Mouse (Mus musculus) MEL (cell line): ENCODE data around the gene Fgfr2. TPM values are rescaled to one million over a fixed set of nuclear protein-coding genes. Genes with fewer than 3 reads are reported as not detected.

ENCODE experiments used
- DNase-seq: peaks from one replicate; pipeline ENCODE4 v3.0.0; 2011; ENCODE audit warnings: low read depth, low spot score
- H3K27ac ChIP-seq: 2 replicates; pipeline ENCODE4 v1.5.1; 2012; ENCODE audit warnings: low read depth, mild to moderate bottlenecking, control low read depth, low read length, moderate library complexity; ENCODE audit not compliant: control insufficient read depth
- H3K27me3 ChIP-seq, 2 experiments: fragments of 150-350 bp in 1 of 2; sonication (generic) in 1 of 2; 2 replicates each; pipeline ENCODE4 v1.6.1; 2012; ENCODE audit warnings: low read length in 2 of 2, mild to moderate bottlenecking in 2 of 2, improper control_type of control experiment in 1 of 2, moderate library complexity in 1 of 2; ENCODE audit not compliant: insufficient read depth in 2 of 2, control insufficient read depth in 1 of 2
- H3K36me3 ChIP-seq, 2 experiments: 2 replicates each; pipeline ENCODE4 v1.6.1; 2012 to 2014; ENCODE audit warnings: low read length in 2 of 2, improper control_type of control experiment in 1 of 2, inconsistent platforms in 1 of 2, mild to moderate bottlenecking in 1 of 2; ENCODE audit not compliant: insufficient read depth in 2 of 2, control insufficient read depth in 1 of 2
- H3K4me1 ChIP-seq, 2 experiments: fragments of 150-350 bp in 1 of 2; sonication (generic) in 1 of 2; 2 replicates each; pipeline ENCODE4 v1.6.1; 2012; ENCODE audit warnings: low read length in 2 of 2, improper control_type of control experiment in 1 of 2, mild to moderate bottlenecking in 1 of 2; ENCODE audit not compliant: insufficient read depth in 2 of 2, control insufficient read depth in 1 of 2
- H3K4me3 ChIP-seq, 2 experiments: fragments of 150-350 bp in 1 of 2; sonication (generic) in 1 of 2; 2 replicates each; pipeline ENCODE4 v1.5.1; 2012; ENCODE audit warnings: low read depth in 2 of 2, low read length in 2 of 2, mild to moderate bottlenecking in 2 of 2, moderate library complexity in 2 of 2, control low read depth in 1 of 2, improper control_type of control experiment in 1 of 2; ENCODE audit not compliant: control insufficient read depth in 1 of 2, insufficient read depth in 1 of 2
- H3K79me2 ChIP-seq: 2 replicates; pipeline ENCODE4 v1.6.1; 2012; ENCODE audit warnings: mild to moderate bottlenecking, low read length, moderate library complexity; ENCODE audit not compliant: control insufficient read depth, poor library complexity, insufficient read depth
- H3K9ac ChIP-seq: 2 replicates; pipeline ENCODE4 v1.6.1; 2012; ENCODE audit warnings: low read depth, mild to moderate bottlenecking, control low read depth, low read length, moderate library complexity; ENCODE audit not compliant: control insufficient read depth, poor library complexity, severe bottlenecking
- H3K9me3 ChIP-seq: fragments of 150-350 bp; sonication (generic); replicated peaks from 2 replicates; pipeline ENCODE4 v1.6.1; 2012; ENCODE audit warnings: mild to moderate bottlenecking, low read length, improper control_type of control experiment, moderate library complexity; ENCODE audit not compliant: insufficient read depth
- BHLHE40 ChIP-seq: IDR thresholded peaks from 2 replicates; pipeline ENCODE4 v1.6.1; 2012; ENCODE audit warnings: low read depth, mild to moderate bottlenecking, inconsistent platforms, low read length, improper control_type of control experiment, borderline replicate concordance
- CTCF ChIP-seq, 3 experiments: IDR thresholded peaks in 2 of 3; conservative IDR thresholded peaks in 1 of 3; 2 replicates each; pipeline ENCODE4 v1.5.1; 2011 to 2012; ENCODE audit warnings: low read length in 3 of 3, low read depth in 2 of 3, mild to moderate bottlenecking in 2 of 3, improper control_type of control experiment in 1 of 3, inconsistent platforms in 1 of 3, mixed read lengths in 1 of 3, moderate library complexity in 1 of 3; ENCODE audit not compliant: control insufficient read depth in 1 of 3, insufficient read depth in 1 of 3, poor library complexity in 1 of 3, severe bottlenecking in 1 of 3
- EP300 ChIP-seq, 2 experiments: IDR thresholded peaks; 2 replicates each; pipeline ENCODE4 v1.6.1; 2011; ENCODE audit warnings: improper control_type of control experiment in 2 of 2, low read length in 2 of 2, low read depth in 1 of 2, mild to moderate bottlenecking in 1 of 2
- GABPA ChIP-seq: IDR thresholded peaks from 2 replicates; pipeline ENCODE4 v1.6.1; 2012; ENCODE audit warnings: low read depth, mild to moderate bottlenecking, inconsistent platforms, low read length, improper control_type of control experiment, moderate library complexity
- JUND ChIP-seq: IDR thresholded peaks from 2 replicates; pipeline ENCODE4 v1.6.1; 2011; ENCODE audit warnings: low read depth, mild to moderate bottlenecking, improper control_type of control experiment, low read length
- MAFK ChIP-seq: IDR thresholded peaks from 2 replicates; pipeline ENCODE4 v1.6.1; 2011; ENCODE audit warnings: low read depth, mild to moderate bottlenecking, low read length, improper control_type of control experiment, borderline replicate concordance
- MAX ChIP-seq: IDR thresholded peaks from 2 replicates; pipeline ENCODE4 v1.6.1; 2011; ENCODE audit warnings: low read length, improper control_type of control experiment
- MAZ ChIP-seq: IDR thresholded peaks from 2 replicates; pipeline ENCODE4 v1.6.1; 2012; ENCODE audit warnings: low read depth, mild to moderate bottlenecking, inconsistent platforms, low read length, improper control_type of control experiment
- MEF2A ChIP-seq: IDR thresholded peaks from 2 replicates; pipeline ENCODE4 v1.6.1; 2014; ENCODE audit warnings: low read depth, mild to moderate bottlenecking, inconsistent platforms, low read length, improper control_type of control experiment; ENCODE audit not compliant: poor library complexity, insufficient replicate concordance, severe bottlenecking; ENCODE audit errors: extremely low read depth
- MXI1 ChIP-seq: IDR thresholded peaks from 2 replicates; pipeline ENCODE4 v1.6.1; 2011; ENCODE audit warnings: mild to moderate bottlenecking, low read depth, low read length, improper control_type of control experiment
- MYB ChIP-seq: IDR thresholded peaks from 2 replicates; pipeline ENCODE4 v1.6.1; 2011; ENCODE audit warnings: mild to moderate bottlenecking, low read depth, low read length, improper control_type of control experiment
- MYC ChIP-seq: IDR thresholded peaks from 2 replicates; pipeline ENCODE4 v1.6.1; 2011; ENCODE audit warnings: low read depth, mild to moderate bottlenecking, low read length, improper control_type of control experiment, moderate library complexity
- NELFE ChIP-seq: IDR thresholded peaks from 2 replicates; pipeline ENCODE4 v1.6.1; 2011; ENCODE audit warnings: low read depth, low read length, improper control_type of control experiment
- NRF1 ChIP-seq: IDR thresholded peaks from 2 replicates; pipeline ENCODE4 v1.6.1; 2014; ENCODE audit warnings: low read depth, mild to moderate bottlenecking, inconsistent platforms, low read length, improper control_type of control experiment, moderate library complexity; ENCODE audit not compliant: poor library complexity, insufficient read depth, severe bottlenecking
- POLR2A ChIP-seq, 2 experiments: IDR thresholded peaks; 2 replicates each; pipeline ENCODE4 v1.6.1; 2011 to 2012; ENCODE audit warnings: low read length in 2 of 2, mild to moderate bottlenecking in 2 of 2, control low read depth in 1 of 2, improper control_type of control experiment in 1 of 2, low read depth in 1 of 2, moderate library complexity in 1 of 2; ENCODE audit not compliant: control insufficient read depth in 1 of 2, insufficient read depth in 1 of 2, poor library complexity in 1 of 2
- POLR2AphosphoS2 ChIP-seq: IDR thresholded peaks from 2 replicates; pipeline ENCODE4 v1.6.1; 2011; ENCODE audit warnings: low read length, improper control_type of control experiment
- POLR2AphosphoS5 ChIP-seq: IDR thresholded peaks from 2 replicates; pipeline ENCODE4 v1.6.1; 2012; ENCODE audit warnings: low read depth, borderline replicate concordance, mild to moderate bottlenecking, inconsistent platforms, low read length, moderate library complexity, mixed read lengths
- SIN3A ChIP-seq: IDR thresholded peaks from 2 replicates; pipeline ENCODE4 v1.6.1; 2012; ENCODE audit warnings: low read length, improper control_type of control experiment, inconsistent platforms
- SMC3 ChIP-seq: IDR thresholded peaks from 2 replicates; pipeline ENCODE4 v1.6.1; 2011; ENCODE audit warnings: low read depth, low read length, improper control_type of control experiment
- TAL1 ChIP-seq: IDR thresholded peaks from 2 replicates; pipeline ENCODE4 v1.6.1; 2012; ENCODE audit warnings: mild to moderate bottlenecking, inconsistent platforms, low read length, moderate library complexity, mixed read lengths
- TBP ChIP-seq: IDR thresholded peaks from 2 replicates; pipeline ENCODE4 v1.8.0; 2011; ENCODE audit warnings: low read depth, low read length, improper control_type of control experiment
- UBTF ChIP-seq: IDR thresholded peaks from 2 replicates; pipeline ENCODE4 v1.6.1; 2012; ENCODE audit warnings: low read depth, mild to moderate bottlenecking, inconsistent platforms, low read length, improper control_type of control experiment, moderate library complexity, borderline replicate concordance; ENCODE audit not compliant: insufficient read depth
- USF1 ChIP-seq: IDR thresholded peaks from 2 replicates; pipeline ENCODE4 v1.6.1; 2014; ENCODE audit warnings: low read depth, mild to moderate bottlenecking, inconsistent platforms, low read length, improper control_type of control experiment, moderate library complexity
- ZC3H11A ChIP-seq: IDR thresholded peaks from 2 replicates; pipeline ENCODE4 v1.6.1; 2012; ENCODE audit warnings: low read depth, mild to moderate bottlenecking, inconsistent platforms, low read length, improper control_type of control experiment
- polyA plus RNA-seq, 2 experiments: library from polyadenylated mRNA; stranded (reverse) in 1 of 2; unstranded in 1 of 2; fragments of >175 nt in 1 of 2; fragments of >200 nt in 1 of 2; gene quantifications; 2 replicates each; pipeline versions ENCODE4 v1.2.1 to v1.2.4; 2012; ENCODE audit warnings: low replicate concordance in 2 of 2, low read depth in 1 of 2; ENCODE audit not compliant: insufficient read length in 2 of 2, insufficient read depth in 1 of 2, missing spikeins in 1 of 2
- total RNA-seq: library from RNA; depleted of rRNA; stranded (reverse); fragments of 300-350 nt; gene quantifications from 2 replicates; pipeline ENCODE4 v1.2.3, GENCODE M21; 2012

Gene Fgfr2
- total and polyA plus RNA-seq, 3 experiments: not detected

- Histone ChIP-seq H3K4me1 (no peaks in the 10 kb centered on the region), H3K27me3 (no peaks in the 10 kb centered on the region), H3K79me2 (no peaks in the 10 kb centered on the region), H3K27ac (no peak overlapping the region), H3K36me3 (no peaks in the 10 kb centered on the region), H3K4me3 (no peak overlapping the region), H3K9me3 (no peaks in the 10 kb centered on the region), H3K9ac (no peak overlapping the region)
- TF ChIP-seq TAL1 (no peak), MAX (no peak), MEF2A (no peak), MAFK (no peak), MXI1 (no peak), BHLHE40 (no peak), ZC3H11A (no peak), POLR2AphosphoS2 (no peak), TBP (no peak), EP300 (IDR thresholded peaks at IDR 0.05; ENCODE audit: low read depth in 1 of 2, low read length in 2 of 2) (no peak), MYB (no peak)
- DNase-seq: no peak
Measured at GRCm38 (mm10) chr7:130316294-130316693, 2806.9 kb downstream of the Fgfr2 start.

- DNase-seq: no peak
- Histone ChIP-seq H3K4me3 (no peak overlapping the region), H3K9me3 (no peaks in the 10 kb centered on the region), H3K9ac (no peak overlapping the region), H3K36me3 (no peaks in the 10 kb centered on the region), H3K79me2 (no peaks in the 10 kb centered on the region), H3K27me3 (no peaks in the 10 kb centered on the region), H3K4me1 (no peaks in the 10 kb centered on the region), H3K27ac (no peak overlapping the region)
- TF ChIP-seq NELFE: no peak
- TF ChIP-seq POLR2A (IDR thresholded peaks at IDR 0.05; ENCODE audit: control insufficient read depth in 1 of 2, insufficient read depth in 1 of 2, low read depth in 1 of 2, low read length in 2 of 2, poor library complexity in 1 of 2): no peak
- no peak for TF ChIP-seq MAFK
- no peak for TF ChIP-seq CTCF (IDR thresholded peaks at IDR 0.05 in 2 of 3, conservative IDR thresholded peaks at IDR 0.05 in 1 of 3; ENCODE audit: control insufficient read depth in 1 of 3, insufficient read depth in 1 of 3, low read depth in 2 of 3, low read length in 3 of 3, poor library complexity in 1 of 3, severe bottlenecking in 1 of 3)
- TF ChIP-seq UBTF: no peak
- TF ChIP-seq BHLHE40: no peak
- TF ChIP-seq GABPA: no peak
Measured at GRCm38 (mm10) chr7:130315221-130315620, 2807.9 kb downstream of the Fgfr2 start.

GRCm38 (mm10) chr7:130314658-130315057 lies 2808.5 kb downstream of the Fgfr2 start:
- H3K79me2 ChIP-seq: no peaks in the 10 kb centered on the region
- no peak for DNase-seq
- no peaks in the 10 kb centered on the region for H3K27me3 ChIP-seq
- TF ChIP-seq SIN3A: no peak
- no peak for TF ChIP-seq BHLHE40
- TF ChIP-seq POLR2A (IDR thresholded peaks at IDR 0.05; ENCODE audit: control insufficient read depth in 1 of 2, insufficient read depth in 1 of 2, low read depth in 1 of 2, low read length in 2 of 2, poor library complexity in 1 of 2): no peak
- TF ChIP-seq MAZ: no peak
- no peak for TF ChIP-seq JUND
- no peak for TF ChIP-seq NELFE
- no peak for TF ChIP-seq MYC
- no peak for TF ChIP-seq MXI1
- no peak for TF ChIP-seq USF1
- no peak for TF ChIP-seq POLR2AphosphoS2
- no peak for TF ChIP-seq NRF1
- TF ChIP-seq CTCF (IDR thresholded peaks at IDR 0.05 in 2 of 3, conservative IDR thresholded peaks at IDR 0.05 in 1 of 3; ENCODE audit: control insufficient read depth in 1 of 3, insufficient read depth in 1 of 3, low read depth in 2 of 3, low read length in 3 of 3, poor library complexity in 1 of 3, severe bottlenecking in 1 of 3): no peak
- no peak for TF ChIP-seq SMC3
- no peak for TF ChIP-seq MAX
- no peak for TF ChIP-seq EP300 (IDR thresholded peaks at IDR 0.05; ENCODE audit: low read depth in 1 of 2, low read length in 2 of 2)
- no peak for TF ChIP-seq POLR2AphosphoS5
- no peaks in the 10 kb centered on the region for H3K4me1 ChIP-seq
- H3K36me3 ChIP-seq: no peaks in the 10 kb centered on the region
- H3K27ac ChIP-seq: no peak overlapping the region
- H3K4me3 ChIP-seq: no peak overlapping the region
- H3K9me3 ChIP-seq: no peaks in the 10 kb centered on the region
- no peak overlapping the region for H3K9ac ChIP-seq
